In genomic region chr10:39555289-39555715, GRCm38 (mm10) we compare ENCODE assay signal across 8 mouse cellular contexts. TPM values are rescaled to one million over a fixed set of nuclear protein-coding genes. Genes with fewer than 3 reads are reported as not detected.
DNase-seq lines count a peak whose midpoint lies in the region; ATAC-seq and TF ChIP-seq lines count a peak whose summit lies in the region.

No protein-coding gene starts in this region.

- no peaks in the 10 kb centered on the region for H3K27me3 ChIP-seq in heart, embryonic 10.5 days (ENCODE audit: insufficient read depth, poor library complexity, severe bottlenecking)
- H3K27me3 ChIP-seq in hindbrain, embryonic 16.5 days (replicated peaks; ENCODE audit: control insufficient read depth, insufficient read depth, low read length) = no peaks in the 10 kb centered on the region

- H3K9ac ChIP-seq in hindbrain, embryonic 16.5 days (ENCODE audit: low read depth, low read length) = 0 out of 2 replicates have a peak overlapping the region, but pooled peaks have one; percentile 11

- peak overlapping the region; percentile 27 for H3K4me3 ChIP-seq in heart, embryonic 10.5 days
- no peak overlapping the region for H3K4me3 ChIP-seq in hindbrain, embryonic 16.5 days (ENCODE audit: low read length)

- no peak for TF ChIP-seq POLR2A in brain, embryonic 14.5 days (IDR thresholded peaks at IDR 0.05; ENCODE audit: borderline replicate concordance, extremely low read depth, insufficient read depth, insufficient read length, poor library complexity, severe bottlenecking)

- ATAC-seq in hindbrain, embryonic 16.5 days = 0 out of 2 replicates have a peak, but pooled peaks have one; percentile 1
- ATAC-seq in megakaryocyte-erythroid progenitor cell, adult 5-6 weeks (replicated peaks; ENCODE audit: low FRiP score, low TSS enrichment, poor library complexity, severe bottlenecking) = 0 out of 2 replicates have a peak, but pooled peaks have one; percentile 39
- ATAC-seq in cerebellum, adult (ENCODE audit: insufficient number of reproducible peaks, low FRiP score, low TSS enrichment) = no peak

- no peaks in the 10 kb centered on the region for H3K9me3 ChIP-seq in heart, embryonic 10.5 days
- H3K9me3 ChIP-seq in hindbrain, embryonic 16.5 days (ENCODE audit: control insufficient read depth, low read length) = no peaks in the 10 kb centered on the region

- WGBS in heart, embryonic 10.5 days = 14% methylated on average over 7 of the region's 7 CpGs
- WGBS in hindbrain, embryonic 16.5 days = 26% methylated on average over 7 of the region's 7 CpGs

- intact Hi-C loops in heart, postnatal 14 days (cut with DNase I) = loop anchor here (5.0 kb wide), 1 partner anchor 57 kb away; the partner anchor contains the start of gene Traf3ip2

- 0 out of 2 replicates have a peak, but pooled peaks cover 6% of the 10 kb centered on the region for H3K36me3 ChIP-seq in heart, embryonic 10.5 days
- H3K36me3 ChIP-seq in hindbrain, embryonic 16.5 days (ENCODE audit: control insufficient read depth, insufficient read depth, low read length) = no peaks in the 10 kb centered on the region

- H3K4me1 ChIP-seq in heart, embryonic 10.5 days = peaks cover 89% of the 10 kb centered on the region
- peaks cover 62% of the 10 kb centered on the region for H3K4me1 ChIP-seq in hindbrain, embryonic 16.5 days (ENCODE audit: control insufficient read depth, insufficient read depth, low read depth, low read length)

- TF ChIP-seq CTCF in brain, embryonic 14.5 days (IDR thresholded peaks at IDR 0.05; ENCODE audit: borderline replicate concordance, extremely low read depth, insufficient read depth, insufficient read length) = no peak

- no peak for DNase-seq in heart, embryonic 10.5 days (ENCODE audit: low spot score)
- no peak for DNase-seq in heart, postnatal 14 days
- peak; percentile 65 for DNase-seq in brain, embryonic 14.5 days (ENCODE audit: low read depth)
- DNase-seq in thymus, postnatal 0 days (ENCODE audit: low spot score) = no peak
- no peak for DNase-seq in left cerebral cortex, adult 8-10 months (ENCODE audit: low spot score in 2 of 2)

- no peak overlapping the region for H3K4me2 ChIP-seq in hindbrain, embryonic 16.5 days (ENCODE audit: low read length)

- H3K27ac ChIP-seq in heart, embryonic 10.5 days = peak overlapping the region; percentile 81
- peak overlapping the region; percentile 49 for H3K27ac ChIP-seq in hindbrain, embryonic 16.5 days (ENCODE audit: low read depth, low read length)

RNA-seq across cellular contexts. Expression of gene Traf3ip2, which starts 57.4 kb away (rescaled TPM):
- polyA plus RNA-seq in heart, embryonic 10.5 days (2016; fragmentation: Nextera tagmentation; extraction: Ambion mirVana) = 12.6 and 13.7 TPM in 2 replicates
- total RNA-seq in heart, postnatal 14 days (2021) = 1 to 10 TPM; 5.3 to 6.8 TPM
- polyA plus RNA-seq in brain, embryonic 14.5 days (2012; rRNA removed) = 2.8 TPM in 2 replicates
- polyA plus RNA-seq in hindbrain, embryonic 16.5 days (2015; fragmentation: Nextera tagmentation; extraction: Ambion mirVana) = 6.7 and 8.0 TPM in 2 replicates
- total RNA-seq in megakaryocyte-erythroid progenitor cell, adult 5-6 weeks (2014; fragmentation: Nextera tagmentation) = 1.9 and 4.2 TPM in 2 replicates
- total RNA-seq in megakaryocyte-erythroid progenitor cell, adult 5-6 weeks (2017) = 0.42 and 0.80 TPM in 2 replicates
- 13.9 and 19.3 TPM in 2 replicates for polyA plus RNA-seq in thymus, postnatal 0 days (2015; fragmentation: Nextera tagmentation; extraction: Ambion mirVana)
- 1 to 10 TPM; 1.1 to 2.0 (median 1.5) TPM for total RNA-seq in left cerebral cortex, adult 8-10 months (2022)
